Mouse (Mus musculus) gastrocnemius, adult 2 months (tissue): ENCODE measurements around the gene Plekhg3. TPM values are rescaled to one million over a fixed set of nuclear protein-coding genes. Genes with fewer than 3 reads are reported as not detected.
A peak's percentile ranks its signal among the peaks of the same experiment; 100 is the strongest.

Experiments used
- DNase-seq: peaks from one replicate; pipeline ENCODE4 v3.0.0; 2022
- H3K27ac ChIP-seq: fragments of 200-600 bp; 2 replicates; pipeline ENCODE4 v1.8.1; 2022; ENCODE audit warnings: mild to moderate bottlenecking
- H3K4me3 ChIP-seq: fragments of 200-600 bp; 2 replicates; pipeline ENCODE4 v1.8.1; 2022; ENCODE audit warnings: mild to moderate bottlenecking, moderate library complexity
- CTCF ChIP-seq: fragments of 200-600 bp; IDR thresholded peaks from 2 replicates; pipeline ENCODE4 v1.8.1; 2022; ENCODE audit warnings: antibody characterized with exemption, mild to moderate bottlenecking, moderate library complexity
- intact Hi-C: fragments of 180-260 bp; cut with DNase I; formaldehyde crosslinking; loops from one replicate; pipeline ENCODE4 v1.15.1; 2025
- total RNA-seq, 2 experiments: library from RNA; stranded (reverse); gene quantifications; 2 replicates each; pipeline ENCODE4 v1.2.3; 2021

Plekhg3 gene
- total RNA-seq, 2 experiments from 2014 or later: 5.3 to 6.1 TPM

DNA sequence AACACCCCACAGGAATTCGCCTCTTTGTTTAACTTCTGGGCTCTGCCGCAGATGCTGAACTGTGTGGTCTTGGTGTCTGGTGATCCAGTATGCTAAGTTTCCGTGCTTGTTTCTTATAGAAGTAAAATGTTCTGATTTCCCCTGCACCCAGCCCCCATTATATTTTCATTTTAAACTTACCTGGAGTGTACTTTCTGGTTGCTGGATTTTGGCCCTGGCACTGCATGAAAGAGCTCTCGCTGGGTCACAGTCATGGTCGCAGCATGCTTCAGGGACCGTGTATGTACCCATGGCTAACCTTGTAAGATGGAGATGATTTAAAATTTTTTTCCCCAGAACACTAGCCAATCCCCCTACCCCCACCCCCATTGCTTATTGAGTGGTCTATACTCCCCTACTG is 11.2 kb downstream of the Plekhg3 start:
- Histone ChIP-seq H3K4me3 (peak overlapping the region; percentile 51), H3K27ac (peak overlapping the region; percentile 75)
- intact Hi-C loops: no loop called here
- TF ChIP-seq CTCF: no peak
- DNase-seq: no peak

DNA sequence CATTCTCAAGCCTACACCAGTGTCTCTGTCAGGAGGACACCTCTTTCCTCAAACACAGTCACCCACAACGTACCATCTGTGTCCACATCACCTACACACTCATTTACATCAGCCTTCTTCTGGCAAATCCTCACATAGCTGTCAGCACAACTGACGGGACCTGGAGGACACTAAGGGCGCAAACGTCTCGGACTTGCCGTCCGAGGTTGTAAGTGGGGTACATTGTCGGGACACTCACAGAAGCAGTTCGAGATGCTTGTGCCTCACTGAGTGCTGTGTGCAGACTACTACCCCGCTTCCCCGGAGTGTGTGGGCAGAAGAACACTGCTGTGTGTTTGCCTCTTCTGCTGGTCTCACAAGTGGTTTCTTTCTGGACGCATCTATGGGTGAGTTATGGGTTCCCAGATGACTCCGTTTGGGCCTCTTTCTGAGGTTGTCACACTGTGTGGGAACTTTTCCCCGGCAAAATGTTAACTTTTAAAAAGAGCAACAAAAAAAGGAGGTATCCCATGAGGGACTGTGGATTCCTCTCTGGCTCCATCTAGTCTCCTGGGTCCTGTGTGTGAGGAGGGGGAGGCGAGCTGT is 15.2 kb downstream of the Plekhg3 start:
- peak overlapping the region; percentile 80 for H3K27ac ChIP-seq
- DNase-seq: no peak
- intact Hi-C loops: no loop called here
- H3K4me3 ChIP-seq: peak overlapping the region; percentile 72
- TF ChIP-seq CTCF: no peak

DNA sequence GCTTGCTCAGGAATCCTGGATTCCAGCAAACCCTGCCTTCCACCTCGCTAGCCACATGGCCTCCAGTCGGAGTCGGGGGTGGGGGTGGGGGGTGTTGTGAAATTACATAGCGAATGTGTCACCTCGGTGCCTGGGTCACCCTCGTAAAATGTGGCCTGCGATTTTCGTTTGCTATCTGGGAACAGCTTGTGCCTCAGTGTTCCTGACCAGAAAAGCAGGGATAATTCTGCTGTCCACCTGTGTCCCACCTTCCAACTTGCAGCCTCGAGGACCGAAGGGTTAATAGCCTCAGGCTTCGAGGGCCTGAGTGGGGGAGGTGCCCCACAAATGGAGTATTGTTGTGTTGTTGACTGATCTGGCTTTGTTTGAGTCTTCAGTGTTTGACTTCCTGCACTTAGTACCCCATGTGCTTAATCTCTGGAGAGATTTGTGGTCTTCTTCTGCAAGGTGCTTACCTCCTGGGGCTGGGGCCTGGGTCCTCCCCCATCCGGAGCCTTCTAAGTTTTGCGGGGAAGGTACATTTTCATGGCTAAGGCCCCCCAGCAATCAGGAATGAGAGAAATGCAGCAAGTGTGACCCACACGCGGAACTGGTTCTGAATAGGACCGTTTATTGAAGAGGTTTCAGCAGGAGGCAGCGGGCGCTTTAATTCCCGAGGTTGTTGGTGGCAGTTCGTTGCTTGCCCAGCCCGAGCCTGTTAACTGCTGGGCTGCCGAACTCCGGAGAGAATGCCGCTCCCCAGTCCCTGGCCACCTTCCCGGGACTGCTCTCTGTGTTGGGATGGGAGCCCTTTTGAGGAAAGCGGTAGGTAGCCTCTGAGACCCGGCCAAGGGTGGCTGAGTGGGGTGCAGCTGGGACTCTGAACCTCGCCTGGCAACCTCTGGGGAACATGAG is 15.9 kb downstream of the Plekhg3 start:
- peak overlapping the region; percentile 80 for H3K27ac ChIP-seq
- TF ChIP-seq CTCF: no peak
- H3K4me3 ChIP-seq: peak overlapping the region; percentile 72
- peak; percentile 61 for DNase-seq
- intact Hi-C loops: no loop called here

DNA sequence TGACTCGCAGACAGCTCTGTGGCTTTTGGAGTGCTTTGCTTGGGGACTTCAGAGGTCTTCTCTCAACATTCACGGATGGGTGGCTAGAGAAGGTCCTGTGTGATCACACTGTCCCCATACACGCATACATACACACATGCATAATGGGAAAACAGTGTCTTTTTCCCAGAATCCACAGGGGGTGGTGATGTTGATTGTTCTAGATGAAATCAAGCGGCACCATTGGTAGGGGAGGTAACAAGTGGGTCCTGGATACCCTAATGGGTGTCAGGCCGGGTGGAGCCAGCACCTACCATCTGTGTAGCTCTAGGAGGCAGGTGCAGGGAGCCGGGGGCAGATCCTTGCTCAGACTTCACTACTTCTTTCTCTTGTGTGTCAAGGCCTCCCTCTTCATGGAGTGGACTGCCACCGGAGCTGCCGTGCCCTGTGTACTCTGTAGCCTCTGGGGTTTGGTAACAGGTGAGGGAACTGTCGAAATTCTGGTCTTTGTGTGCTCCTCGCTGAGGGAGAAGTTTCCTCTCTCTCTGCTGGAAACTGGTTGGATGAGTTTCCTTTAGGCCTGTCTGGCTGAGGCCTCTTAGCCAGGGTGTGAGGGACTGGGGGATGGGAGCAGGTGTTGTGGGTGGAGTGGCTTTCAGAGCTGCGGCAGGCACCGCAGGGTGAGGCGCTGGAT is 16.9 kb downstream of the Plekhg3 start:
- Histone ChIP-seq H3K4me3 (peak overlapping the region; percentile 72), H3K27ac (peak overlapping the region; percentile 80)
- no peak for DNase-seq
- intact Hi-C loops: no loop called here
- no peak for TF ChIP-seq CTCF

DNA sequence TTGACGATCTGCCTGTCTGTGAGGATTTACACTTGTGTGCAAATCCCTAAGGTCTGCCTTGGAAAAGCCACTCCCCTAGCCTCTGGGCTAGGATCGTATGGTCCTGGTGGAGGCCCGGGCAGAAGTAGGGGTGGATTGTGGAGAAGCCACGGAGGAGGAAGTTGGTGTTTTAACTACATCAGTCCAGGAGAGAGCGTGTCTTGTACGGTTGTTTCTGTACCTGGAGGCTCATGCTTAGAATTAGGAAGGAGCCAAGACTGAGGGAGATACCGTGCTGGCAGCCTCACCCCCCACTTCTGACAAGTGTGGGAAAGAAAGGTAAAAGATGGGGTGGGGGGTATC is 17.4 kb downstream of the Plekhg3 start:
- H3K4me3 ChIP-seq: peak overlapping the region; percentile 72
- TF ChIP-seq CTCF: no peak
- no peak for DNase-seq
- peak overlapping the region; percentile 80 for H3K27ac ChIP-seq
- intact Hi-C loops: no loop called here

DNA sequence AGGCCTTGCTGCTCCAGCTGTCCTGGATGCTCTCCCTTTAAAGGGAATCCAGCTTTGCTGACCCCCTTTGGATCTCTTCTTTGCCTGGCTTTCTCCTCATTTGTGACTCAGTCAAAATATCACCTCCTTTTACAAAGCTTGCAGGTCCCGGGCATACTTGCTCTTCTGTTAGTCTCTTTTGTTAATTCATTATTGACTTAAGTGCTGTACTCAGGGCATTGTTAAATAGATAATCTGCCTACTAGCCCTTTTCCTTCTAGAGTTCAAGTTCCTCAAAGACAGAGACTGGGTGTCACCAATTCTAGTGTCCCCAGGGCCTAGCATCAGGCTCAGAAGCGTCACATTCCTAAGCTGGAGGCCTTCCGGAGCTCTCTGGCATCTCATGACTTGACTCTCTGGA is 18.5 kb downstream of the Plekhg3 start:
- TF ChIP-seq CTCF: no peak
- intact Hi-C loops: no loop called here
- peak overlapping the region; percentile 80 for H3K27ac ChIP-seq
- no peak for DNase-seq
- H3K4me3 ChIP-seq: no peak overlapping the region

DNA sequence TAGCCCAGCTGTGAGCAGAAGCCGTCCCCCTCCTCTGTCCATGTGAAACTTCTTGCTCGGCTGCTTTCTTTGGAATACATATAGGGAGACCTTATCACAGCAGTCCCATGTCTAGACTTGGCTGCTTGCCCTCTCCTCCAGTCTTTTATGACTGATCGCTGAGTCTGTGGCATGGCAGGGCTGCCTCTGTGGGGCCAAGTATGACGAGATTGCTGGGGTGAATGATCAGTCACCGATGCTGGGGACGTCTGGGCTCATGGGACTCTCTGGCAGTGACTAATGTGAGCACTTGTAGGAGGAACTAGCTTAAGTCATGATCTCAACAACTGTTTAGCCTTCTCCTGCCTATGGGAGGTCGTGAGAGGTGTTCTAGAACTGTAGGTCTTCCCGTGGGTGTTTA is 21.6 kb downstream of the Plekhg3 start:
- DNase-seq: no peak
- peak overlapping the region; percentile 72 for H3K27ac ChIP-seq
- no peak overlapping the region for H3K4me3 ChIP-seq
- TF ChIP-seq CTCF: no peak
- intact Hi-C loops: no loop called here

DNA sequence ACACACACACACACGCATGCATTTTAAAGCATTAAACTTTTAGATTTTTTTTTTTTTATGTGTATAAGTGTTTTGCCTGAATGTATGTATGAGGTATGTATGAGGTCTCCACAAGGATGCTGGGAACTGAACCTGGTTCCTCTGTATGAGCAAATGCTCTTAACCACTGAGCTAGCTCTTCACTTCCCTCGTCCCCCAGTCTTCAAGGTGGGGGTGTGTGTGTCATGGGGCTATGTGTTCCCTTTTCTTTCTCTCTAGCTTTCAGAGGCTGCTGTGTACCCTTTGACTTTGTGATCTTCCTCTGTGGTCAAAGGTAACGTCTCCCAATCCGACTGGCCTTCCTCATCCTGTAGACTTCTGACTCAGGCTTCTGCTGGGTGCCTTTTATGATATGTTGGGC is 22.3 kb downstream of the Plekhg3 start:
- TF ChIP-seq CTCF: no peak
- DNase-seq: no peak
- peak overlapping the region; percentile 53 for H3K27ac ChIP-seq

DNA sequence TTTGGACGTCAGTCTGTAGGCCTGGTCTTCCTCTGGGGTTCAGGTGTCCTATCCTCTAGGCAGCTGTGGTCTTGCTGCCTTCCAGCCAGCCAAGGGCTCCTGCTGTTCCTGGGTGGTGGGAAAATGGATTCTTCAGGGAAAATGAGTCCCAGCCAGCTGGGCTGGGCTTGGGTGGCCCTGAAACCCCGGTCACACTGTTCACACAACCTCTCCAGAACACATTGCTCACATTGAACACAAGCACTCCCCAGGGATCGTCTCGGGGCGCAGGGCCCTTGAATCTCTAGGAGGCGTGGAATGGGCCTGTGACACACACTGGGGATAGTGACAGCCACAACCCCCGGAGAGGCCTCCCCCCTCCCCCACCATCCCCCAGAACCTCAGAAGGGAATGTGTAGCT is 23.2 kb downstream of the Plekhg3 start:
- intact Hi-C loops: no loop called here
- peak overlapping the region; percentile 53 for H3K27ac ChIP-seq

More for the DNA sequence above, 22.3 kb downstream of the Plekhg3 start:
- H3K4me3 ChIP-seq: no peak overlapping the region
- intact Hi-C loops: no loop called here

DNA sequence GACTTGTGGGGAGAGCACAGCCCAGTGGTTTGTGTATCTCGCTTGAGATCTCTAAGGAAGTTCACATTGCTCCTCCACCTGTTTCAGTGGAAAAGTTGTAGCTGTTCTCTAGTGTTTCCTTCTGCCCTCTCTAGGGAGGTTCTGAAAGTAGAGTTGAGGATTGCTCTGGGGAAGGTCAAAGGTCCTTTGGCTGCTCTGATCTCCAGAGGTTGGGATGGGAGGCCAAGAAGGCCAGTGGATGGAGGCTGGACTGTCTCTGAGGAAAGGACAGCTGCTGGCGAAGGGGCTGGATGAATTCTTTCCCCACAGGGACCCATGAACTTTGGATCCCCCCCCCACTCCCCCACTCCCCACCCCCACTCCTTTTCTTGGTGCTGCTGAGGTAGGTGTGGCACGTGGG is 23.7 kb downstream of the Plekhg3 start:
- TF ChIP-seq CTCF: no peak
- DNase-seq: no peak
- H3K27ac ChIP-seq: peak overlapping the region; percentile 53
- intact Hi-C loops: no loop called here
- H3K4me3 ChIP-seq: no peak overlapping the region

More for the DNA sequence above, 23.2 kb downstream of the Plekhg3 start:
- DNase-seq: peak; percentile 69
- H3K4me3 ChIP-seq: no peak overlapping the region
- no peak for TF ChIP-seq CTCF

DNA sequence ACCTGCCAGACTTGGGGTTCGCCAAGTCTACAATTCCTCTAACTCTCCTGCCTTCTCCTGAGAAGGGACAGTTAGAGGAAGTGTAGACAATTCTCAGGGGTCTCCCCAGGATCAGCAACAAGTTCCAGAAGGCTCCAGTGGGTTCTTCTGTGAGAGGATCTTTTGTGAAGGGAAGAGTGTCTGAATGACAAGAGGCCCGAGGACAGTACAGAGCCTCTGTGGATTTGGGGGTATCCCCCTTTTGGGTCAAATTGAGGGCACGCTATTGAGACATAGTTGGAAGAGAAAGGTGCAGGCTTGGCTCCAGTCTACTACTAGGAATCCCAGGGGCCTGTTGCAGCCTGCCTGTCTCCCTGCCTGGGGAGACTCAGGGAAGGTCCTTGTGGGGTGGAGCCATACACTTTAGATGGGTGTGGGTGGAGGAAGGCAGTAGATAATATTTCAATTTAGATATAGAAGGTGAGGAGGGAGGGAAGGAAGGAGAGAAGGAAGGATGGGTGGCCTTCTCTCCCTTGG is 24.2 kb downstream of the Plekhg3 start:
- Histone ChIP-seq H3K27ac (peak overlapping the region; percentile 53), H3K4me3 (no peak overlapping the region)
- no peak for TF ChIP-seq CTCF
- intact Hi-C loops: no loop called here
- DNase-seq: no peak

DNA sequence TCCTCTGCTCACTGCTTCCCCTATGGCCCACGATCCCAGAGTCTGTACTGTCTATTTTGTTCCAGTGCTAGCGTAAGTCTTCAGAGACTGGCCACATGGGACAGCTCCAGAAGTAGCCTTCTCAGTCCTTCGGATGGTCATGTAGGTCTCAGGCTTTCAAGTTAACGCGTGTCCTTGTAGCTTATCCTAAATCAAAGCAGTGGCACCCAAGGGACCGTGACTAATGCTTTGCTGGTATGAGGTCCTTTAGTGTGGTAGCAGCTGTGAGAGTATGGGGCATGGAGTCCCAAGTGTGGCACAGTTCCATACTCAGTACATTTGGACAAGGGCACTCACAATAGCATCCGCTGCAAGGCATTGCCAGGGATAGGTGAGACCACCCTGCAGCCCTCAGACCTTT is 25.5 kb downstream of the Plekhg3 start:
- no peak for DNase-seq
- H3K4me3 ChIP-seq: no peak overlapping the region
- H3K27ac ChIP-seq: peak overlapping the region; percentile 53
- intact Hi-C loops: no loop called here
- TF ChIP-seq CTCF: no peak
